Mouse (Mus musculus) thymus, postnatal 0 days (tissue): Measurements from ENCODE around the gene Zfp536. TPM values are rescaled to one million over a fixed set of nuclear protein-coding genes. Genes with fewer than 3 reads are reported as not detected.

Experiments used
- DNase-seq: peaks from one replicate; pipeline ENCODE4 v3.0.0-alpha.2; 2015; ENCODE audit warnings: low spot score
- polyA plus RNA-seq: library from polyadenylated mRNA; unstranded; fragments of >200 nt; fragmentation: Nextera tagmentation; extraction: Ambion mirVana; gene quantifications from 2 replicates; pipeline ENCODE4 v1.2.1, GENCODE M21; 2015

Gene Zfp536
- polyA plus RNA-seq, 1 experiment from 2014 or later, result 0.16 TPM

- no peak for DNase-seq
Observed at GRCm38 (mm10) chr7:37559851-37560250, 213.6 kb downstream of the Zfp536 start.

GRCm38 (mm10) chr7:37559341-37559740 is 214.1 kb downstream of the Zfp536 start:
- DNase-seq, result no peak

- no peak for DNase-seq
Observed at GRCm38 (mm10) chr7:37556811-37557210, 216.6 kb downstream of the Zfp536 start.

- DNase-seq, result no peak
Observed at GRCm38 (mm10) chr7:37554405-37554804, 219.0 kb downstream of the Zfp536 start.

GRCm38 (mm10) chr7:37553646-37554045 is 219.8 kb downstream of the Zfp536 start:
- no peak for DNase-seq

DNA sequence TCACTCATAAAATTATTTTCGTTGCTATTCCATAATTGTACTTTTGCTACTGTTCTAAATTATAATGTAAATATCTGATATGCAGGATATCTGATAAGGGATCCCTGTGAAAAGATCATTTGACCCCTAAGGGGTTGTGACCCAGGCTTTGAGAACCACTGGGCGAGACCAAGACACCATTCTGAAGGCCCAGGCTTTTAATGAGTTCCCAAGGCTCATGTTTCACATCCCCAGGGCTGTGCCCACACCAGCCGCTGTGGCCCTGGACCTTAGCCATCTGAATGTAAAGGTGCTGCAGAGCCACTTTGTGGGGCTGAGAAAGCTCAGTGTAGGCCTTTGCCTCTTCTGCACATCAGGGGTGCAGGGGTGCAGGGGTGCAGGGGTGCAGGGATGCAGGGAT is 221.1 kb downstream of the Zfp536 start:
- no peak for DNase-seq

- DNase-seq, result no peak
Observed at GRCm38 (mm10) chr7:37548805-37549204, 224.6 kb downstream of the Zfp536 start.

- DNase-seq, result no peak
Observed at GRCm38 (mm10) chr7:37544011-37544410, 229.4 kb downstream of the Zfp536 start.

DNA sequence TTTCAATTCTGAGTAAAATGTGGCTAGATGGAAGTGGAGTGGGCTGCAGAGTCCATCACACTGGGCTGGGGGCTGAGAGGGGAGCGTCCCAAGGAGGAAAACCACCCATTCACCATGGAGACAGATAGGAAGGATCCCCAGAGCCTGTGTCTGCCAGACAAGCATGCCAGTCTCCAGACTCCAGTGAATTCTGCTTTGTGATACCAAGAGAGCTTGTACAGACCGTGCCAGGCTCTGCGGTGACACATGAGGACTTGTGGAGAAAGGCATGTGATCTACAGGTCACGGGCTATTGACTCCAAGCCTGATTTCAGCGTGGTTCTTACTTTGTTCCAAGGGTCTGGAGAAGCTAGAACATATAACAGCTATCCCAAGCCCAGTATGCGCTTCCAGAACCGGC is 230.5 kb downstream of the Zfp536 start:
- no peak for DNase-seq

GRCm38 (mm10) chr7:37531166-37531565 is 242.3 kb downstream of the Zfp536 start:
- DNase-seq, result no peak

DNA sequence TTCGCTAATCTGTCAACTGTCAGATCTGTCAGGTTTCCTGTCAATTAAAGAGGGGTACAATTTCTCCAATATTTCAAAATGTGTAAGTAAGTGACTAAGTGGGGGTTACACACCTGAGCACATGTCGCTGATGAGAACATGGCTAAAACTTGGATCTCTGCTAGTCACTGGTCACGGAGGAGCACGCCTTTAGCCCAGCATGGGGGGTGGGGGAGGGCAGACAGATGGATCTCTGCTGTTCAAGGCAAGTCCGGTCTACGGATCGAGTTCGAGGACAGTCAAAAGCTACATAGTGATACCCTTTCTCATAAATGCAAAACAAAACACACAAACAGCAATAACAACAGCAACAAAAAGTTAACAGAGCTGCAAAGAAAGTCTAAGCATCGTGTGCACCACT is 245.1 kb downstream of the Zfp536 start:
- DNase-seq, result no peak

DNA sequence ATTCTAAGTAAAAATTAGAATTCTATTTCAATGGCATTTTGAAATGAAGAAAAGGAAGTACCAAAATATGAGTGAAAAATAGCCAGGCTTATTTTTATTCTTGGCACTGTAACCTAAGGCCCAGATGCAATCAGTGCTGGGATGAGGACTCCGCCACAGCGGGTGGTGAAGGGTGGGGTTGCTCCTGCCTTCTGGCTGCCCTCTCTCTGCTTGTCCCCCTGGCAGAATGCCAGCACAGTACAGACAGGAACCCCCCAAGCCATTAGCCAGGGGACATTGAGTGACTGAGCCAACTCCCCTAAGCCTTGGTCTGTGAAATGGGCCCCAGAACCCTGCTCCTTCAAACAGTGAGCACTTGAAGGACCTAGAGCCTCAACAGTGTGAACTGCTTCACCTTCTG is 245.6 kb downstream of the Zfp536 start:
- DNase-seq, result no peak

GRCm38 (mm10) chr7:37521407-37521806 is 252.0 kb downstream of the Zfp536 start:
- DNase-seq, result no peak

- no peak for DNase-seq
Observed at GRCm38 (mm10) chr7:37510933-37511675, 262.3 kb downstream of the Zfp536 start.

- DNase-seq, result no peak
Observed at GRCm38 (mm10) chr7:37509700-37510099, 263.7 kb downstream of the Zfp536 start.

DNA sequence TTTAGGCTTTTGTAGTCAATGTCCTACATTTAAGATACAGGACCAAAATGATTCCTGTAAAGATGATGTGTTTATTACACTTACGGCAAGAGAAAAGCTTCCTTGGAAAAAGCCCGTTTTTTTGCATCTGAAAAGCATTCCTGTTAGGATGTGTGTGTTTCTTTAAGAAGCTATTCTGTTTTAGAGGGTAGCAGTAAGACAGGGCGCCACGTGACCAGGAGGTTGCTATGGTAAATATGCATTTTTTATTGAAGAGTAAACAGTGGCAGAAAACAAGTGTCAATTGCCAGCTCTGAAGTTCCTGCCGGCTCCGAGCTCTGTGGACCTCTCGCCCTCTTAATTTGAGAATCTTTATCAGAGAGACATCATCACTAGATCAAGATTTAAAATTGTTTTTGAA is 267.9 kb downstream of the Zfp536 start:
- DNase-seq, result no peak

GRCm38 (mm10) chr7:37505096-37505495 is 268.3 kb downstream of the Zfp536 start:
- no peak for DNase-seq

- no peak for DNase-seq
Observed at GRCm38 (mm10) chr7:37498881-37499280, 274.6 kb downstream of the Zfp536 start.

DNA sequence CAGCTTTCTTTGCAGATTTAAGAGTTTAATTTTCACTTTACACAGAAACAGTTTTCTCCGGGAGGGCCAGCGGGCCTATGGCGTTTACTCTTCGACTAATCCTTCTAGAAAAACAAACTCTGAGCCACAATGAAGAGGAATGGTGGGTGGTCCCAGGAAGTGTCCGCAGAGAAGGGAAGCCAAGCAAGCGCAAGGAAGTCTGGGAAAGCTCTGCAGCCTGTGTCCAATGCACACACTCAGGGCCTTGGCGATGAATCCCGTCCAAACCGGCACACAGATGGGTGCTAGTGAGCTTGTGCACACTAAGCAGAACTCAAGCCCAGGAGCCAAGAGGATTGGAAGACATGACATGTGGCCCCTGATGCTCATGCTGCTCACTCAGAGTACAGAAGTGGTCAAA is 276.9 kb downstream of the Zfp536 start:
- no peak for DNase-seq

GRCm38 (mm10) chr7:37490312-37490711 is 283.1 kb downstream of the Zfp536 start:
- peak; percentile 68 for DNase-seq

DNA sequence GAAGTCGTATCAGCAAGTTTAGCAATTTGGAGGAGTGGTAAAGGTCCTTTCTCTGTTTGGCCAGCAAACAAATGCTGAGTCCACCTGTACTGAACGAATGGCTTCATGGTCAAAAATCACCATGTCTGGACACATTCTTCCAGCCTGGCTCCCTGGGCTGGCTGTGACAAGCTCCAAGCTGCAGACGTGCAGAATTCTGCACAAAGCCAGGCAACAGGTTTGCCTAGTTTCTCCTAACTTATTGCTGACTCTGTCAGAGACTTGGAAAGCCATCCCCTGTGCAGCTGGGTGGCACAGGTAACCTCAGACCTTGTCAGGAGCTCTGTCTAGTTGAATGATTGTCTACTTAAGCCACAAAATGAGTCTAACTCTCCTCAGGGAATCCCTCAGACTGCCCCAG is 288.5 kb downstream of the Zfp536 start:
- DNase-seq, result no peak

DNA sequence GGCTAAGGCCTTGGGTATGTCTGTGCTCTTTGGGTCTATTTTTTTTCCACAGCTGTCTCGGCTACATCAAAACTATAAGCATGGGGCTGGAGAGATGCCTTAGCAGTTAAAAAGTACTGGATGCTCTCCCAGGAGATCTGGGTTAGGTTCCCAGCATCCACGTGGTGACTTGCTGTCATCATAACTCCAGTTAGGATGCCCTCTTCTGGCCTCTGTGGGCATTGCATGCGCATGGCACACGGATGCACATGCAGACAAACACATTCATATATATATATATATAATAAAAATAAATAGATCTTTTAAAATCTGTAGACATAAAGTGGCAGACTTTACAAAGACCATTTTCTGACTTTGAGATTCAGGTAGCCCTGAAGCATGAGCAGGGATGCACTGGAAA is 290.9 kb downstream of the Zfp536 start:
- no peak for DNase-seq

- no peak for DNase-seq
Observed at GRCm38 (mm10) chr7:37481165-37481564, 292.3 kb downstream of the Zfp536 start.

DNA sequence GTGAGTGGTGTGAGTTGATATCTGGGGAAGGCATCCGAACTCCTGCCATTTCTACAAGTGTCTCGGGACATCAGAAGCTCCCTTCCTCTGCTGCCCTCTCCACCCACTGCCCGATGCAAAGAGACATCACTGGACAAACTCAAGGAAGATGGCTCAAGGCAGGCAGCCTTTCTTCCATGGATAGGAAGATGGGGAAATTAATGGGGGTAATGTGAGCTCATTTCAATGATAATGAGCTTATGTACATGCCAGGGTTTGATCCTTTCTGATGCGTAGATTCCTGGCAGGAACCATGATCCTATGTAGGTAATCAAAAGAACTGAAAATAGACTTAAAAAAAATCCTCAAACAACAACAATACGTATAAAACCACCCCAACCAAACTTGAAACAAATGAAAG is 296.1 kb downstream of the Zfp536 start:
- DNase-seq, result no peak
